Mouse (Mus musculus): ENCODE measurements around the gene Tank. TPM values are rescaled to one million over a fixed set of nuclear protein-coding genes. Genes with fewer than 3 reads are reported as not detected.

The Tank gene
- polyA plus RNA-seq, 1 experiment = 2.5 TPM

DNA sequence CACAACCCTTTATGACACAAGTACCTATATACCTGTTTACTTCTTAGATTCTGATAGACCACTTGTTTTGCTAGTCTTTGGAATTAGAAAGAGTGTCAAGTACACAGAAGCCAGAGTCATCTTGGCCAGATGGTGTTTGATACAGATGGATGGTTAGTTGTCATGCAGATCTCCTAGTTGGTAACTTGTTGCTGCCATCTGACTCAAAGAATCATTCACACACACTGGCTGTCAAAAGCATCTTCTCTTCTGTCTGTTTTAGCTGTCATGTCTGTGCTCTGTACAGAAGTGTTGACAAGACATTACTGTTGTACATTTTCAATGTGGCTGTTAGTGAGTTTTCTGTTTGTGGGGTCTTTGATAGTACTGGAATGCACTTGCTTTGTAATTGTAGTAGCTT, 45.6 kb downstream of the Tank start:
- Histone ChIP-seq H3K4me1 (ENCODE audit: control insufficient read depth, insufficient read depth, insufficient read length, low read length) (no peaks in the 10 kb centered on the region), H3K27me3 (ENCODE audit: control insufficient read depth, insufficient read depth, low read length) (no peaks in the 10 kb centered on the region), H3K36me3 (ENCODE audit: control insufficient read depth, insufficient read depth, low read length) (peaks cover 33% of the 10 kb centered on the region), H3K4me3 (ENCODE audit: low read depth, low read length) (no peak overlapping the region), H3K27ac (ENCODE audit: insufficient read depth, low read depth, low read length) (no peak overlapping the region)
- TF ChIP-seq POLR2A (IDR thresholded peaks at IDR 0.05; ENCODE audit: low read depth, low read length) (no peak), CTCF (IDR thresholded peaks at IDR 0.05; ENCODE audit: extremely low read depth, insufficient read length, insufficient replicate concordance, low read depth, low read length) (no peak)

DNA sequence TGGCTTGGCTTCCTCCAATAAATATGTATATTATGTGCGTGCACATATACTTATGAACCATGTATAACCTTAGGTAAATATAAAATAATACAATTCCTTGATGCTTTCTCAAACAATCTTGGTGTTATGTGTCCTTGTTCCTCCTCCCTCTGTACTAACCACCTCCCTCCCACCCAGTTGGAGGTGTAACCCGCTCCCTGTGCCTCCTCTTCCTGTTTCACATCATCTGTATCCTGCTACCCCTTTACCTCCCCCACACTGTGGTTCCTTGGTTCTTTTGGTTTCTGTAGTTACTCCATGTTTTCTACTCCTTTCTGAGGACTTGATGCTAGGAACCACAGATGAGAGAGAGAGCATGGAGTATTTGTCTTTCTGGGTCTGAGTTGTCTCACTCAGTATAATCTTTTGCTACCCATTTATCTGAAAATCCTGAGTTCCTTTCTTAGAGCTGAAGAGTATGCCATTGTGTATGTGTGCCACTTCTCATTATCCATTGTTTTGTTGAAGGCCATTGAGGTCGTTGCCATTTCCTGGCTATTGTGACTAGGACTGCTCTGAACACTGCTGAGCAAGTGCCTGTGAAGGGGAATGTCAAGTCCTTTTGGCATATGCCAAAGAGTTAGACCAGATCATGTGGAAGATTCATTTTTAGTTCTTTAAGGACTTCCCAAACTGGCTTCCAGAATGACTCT, 52.6 kb downstream of the Tank start:
- Histone ChIP-seq H3K27me3 (ENCODE audit: control insufficient read depth, insufficient read depth, low read length) (no peaks in the 10 kb centered on the region), H3K27ac (ENCODE audit: insufficient read depth, low read depth, low read length) (no peak overlapping the region), H3K36me3 (ENCODE audit: control insufficient read depth, insufficient read depth, low read length) (peaks cover 40% of the 10 kb centered on the region), H3K4me1 (ENCODE audit: control insufficient read depth, insufficient read depth, insufficient read length, low read length) (no peaks in the 10 kb centered on the region), H3K4me3 (ENCODE audit: low read depth, low read length) (no peak overlapping the region)
- 81% methylated on average over 3 of the region's 3 CpGs for WGBS
- TF ChIP-seq CTCF (IDR thresholded peaks at IDR 0.05; ENCODE audit: extremely low read depth, insufficient read length, insufficient replicate concordance, low read depth, low read length) (no peak), POLR2A (IDR thresholded peaks at IDR 0.05; ENCODE audit: low read depth, low read length) (no peak)

DNA sequence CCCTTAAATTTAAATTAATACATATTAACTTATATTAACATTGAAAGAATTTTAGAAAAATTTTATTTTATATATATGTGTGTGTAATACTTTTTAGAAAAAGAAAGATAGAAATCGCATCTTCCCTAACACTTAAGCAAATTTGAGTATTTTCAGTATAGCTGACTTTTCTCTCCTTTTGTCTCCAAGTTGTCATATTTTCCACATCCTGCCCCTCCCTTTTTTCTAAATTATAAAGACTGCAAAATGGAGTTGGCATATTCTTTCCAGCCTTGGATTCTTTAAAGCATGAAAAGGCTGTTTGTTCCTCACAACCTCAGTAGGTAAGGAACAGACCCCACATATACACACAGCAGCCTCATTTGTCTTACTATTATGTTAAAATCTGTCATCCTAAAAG, 56.7 kb downstream of the Tank start:
- H3K4me1 ChIP-seq (ENCODE audit: control insufficient read depth, insufficient read depth, insufficient read length, low read length) = no peaks in the 10 kb centered on the region
- H3K27me3 ChIP-seq (ENCODE audit: control insufficient read depth, insufficient read depth, low read length) = no peaks in the 10 kb centered on the region
- WGBS = 97% methylated on average over 1 of the region's 1 CpGs
- TF ChIP-seq POLR2A (IDR thresholded peaks at IDR 0.05; ENCODE audit: low read depth, low read length) (no peak), CTCF (IDR thresholded peaks at IDR 0.05; ENCODE audit: extremely low read depth, insufficient read length, insufficient replicate concordance, low read depth, low read length) (no peak)
- peaks cover 25% of the 10 kb centered on the region for H3K36me3 ChIP-seq (ENCODE audit: control insufficient read depth, insufficient read depth, low read length)
- H3K27ac ChIP-seq (ENCODE audit: insufficient read depth, low read depth, low read length) = no peak overlapping the region
- H3K4me3 ChIP-seq (ENCODE audit: low read depth, low read length) = no peak overlapping the region

DNA sequence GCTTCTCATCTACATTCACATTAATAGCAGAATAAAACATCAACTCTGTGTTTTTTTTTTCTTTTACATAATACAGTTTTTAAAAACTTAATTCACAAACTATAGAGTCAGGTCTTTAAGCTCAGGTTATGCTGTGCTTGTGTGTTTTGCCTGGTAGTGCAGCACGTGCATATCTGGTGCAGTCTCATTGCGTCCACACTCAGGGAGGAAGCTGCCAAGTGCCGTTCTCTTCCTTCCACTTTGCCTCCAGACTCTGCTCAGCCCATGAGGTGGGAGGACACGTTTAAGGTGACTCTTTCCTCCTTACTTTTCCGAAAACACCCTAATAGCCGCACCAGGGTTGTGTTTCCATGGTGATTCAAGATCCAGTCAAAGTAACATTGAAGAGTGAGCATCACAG, 59.8 kb downstream of the Tank start:
- TF ChIP-seq CTCF (IDR thresholded peaks at IDR 0.05; ENCODE audit: extremely low read depth, insufficient read length, insufficient replicate concordance, low read depth, low read length) (no peak), POLR2A (IDR thresholded peaks at IDR 0.05; ENCODE audit: low read depth, low read length) (no peak)
- Histone ChIP-seq H3K27ac (ENCODE audit: insufficient read depth, low read depth, low read length) (no peak overlapping the region), H3K4me3 (ENCODE audit: low read depth, low read length) (no peak overlapping the region), H3K4me1 (ENCODE audit: control insufficient read depth, insufficient read depth, insufficient read length, low read length) (no peaks in the 10 kb centered on the region), H3K27me3 (ENCODE audit: control insufficient read depth, insufficient read depth, low read length) (no peaks in the 10 kb centered on the region), H3K36me3 (ENCODE audit: control insufficient read depth, insufficient read depth, low read length) (peaks cover 10% of the 10 kb centered on the region)
- 85% methylated on average over 6 of the region's 6 CpGs for WGBS

DNA sequence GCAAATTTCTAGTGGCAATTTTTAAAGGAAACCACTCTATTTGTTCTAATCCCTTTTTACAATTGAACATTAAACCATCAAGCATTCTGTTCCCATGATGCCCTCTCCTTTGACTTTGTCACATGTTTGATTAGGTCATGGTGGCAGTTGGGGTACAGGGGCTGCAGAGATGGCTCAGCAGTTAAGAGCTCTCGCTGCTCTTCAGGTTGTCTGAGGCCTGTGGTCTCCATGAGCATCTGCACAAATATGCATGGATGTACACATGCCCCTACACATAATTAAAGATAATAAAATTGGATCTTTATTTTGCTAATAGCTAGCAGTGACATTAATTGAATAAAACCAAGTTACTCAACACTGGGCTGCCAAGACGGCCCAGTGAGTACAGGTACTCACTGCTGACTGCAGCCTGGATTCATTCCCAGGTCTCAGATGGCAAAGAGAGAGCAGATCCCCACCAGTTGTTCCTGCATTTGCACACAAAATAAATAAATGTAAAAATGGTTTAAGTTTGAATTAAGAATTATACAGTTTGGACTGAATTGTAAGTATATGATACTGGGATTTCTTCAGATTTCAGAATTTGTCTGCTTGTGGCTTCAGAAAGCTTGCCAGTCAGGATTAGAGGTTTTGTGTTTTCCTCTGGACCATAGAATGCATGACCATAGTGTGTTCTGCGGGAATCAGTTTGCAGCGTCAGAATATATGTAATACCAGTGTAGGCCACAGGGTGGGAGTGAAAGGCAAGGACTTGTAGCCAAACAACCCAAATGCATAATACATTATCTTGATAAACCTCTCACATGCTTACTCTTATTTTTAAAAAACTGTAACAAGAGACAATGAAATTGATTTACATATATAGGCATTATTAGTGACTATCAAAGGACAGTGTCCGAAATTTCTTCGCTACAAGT, 64.3 kb downstream of the Tank start:
- H3K27me3 ChIP-seq (ENCODE audit: control insufficient read depth, insufficient read depth, low read length) = no peaks in the 10 kb centered on the region
- no peak overlapping the region for H3K4me3 ChIP-seq (ENCODE audit: low read depth, low read length)
- WGBS = 65% methylated on average over 6 of the region's 6 CpGs
- H3K36me3 ChIP-seq (ENCODE audit: control insufficient read depth, insufficient read depth, low read length) = peaks cover 19% of the 10 kb centered on the region
- H3K4me1 ChIP-seq (ENCODE audit: control insufficient read depth, insufficient read depth, insufficient read length, low read length) = no peaks in the 10 kb centered on the region
- H3K27ac ChIP-seq (ENCODE audit: insufficient read depth, low read depth, low read length) = no peak overlapping the region
- TF ChIP-seq POLR2A (IDR thresholded peaks at IDR 0.05; ENCODE audit: low read depth, low read length) (no peak), CTCF (IDR thresholded peaks at IDR 0.05; ENCODE audit: extremely low read depth, insufficient read length, insufficient replicate concordance, low read depth, low read length) (no peak)

DNA sequence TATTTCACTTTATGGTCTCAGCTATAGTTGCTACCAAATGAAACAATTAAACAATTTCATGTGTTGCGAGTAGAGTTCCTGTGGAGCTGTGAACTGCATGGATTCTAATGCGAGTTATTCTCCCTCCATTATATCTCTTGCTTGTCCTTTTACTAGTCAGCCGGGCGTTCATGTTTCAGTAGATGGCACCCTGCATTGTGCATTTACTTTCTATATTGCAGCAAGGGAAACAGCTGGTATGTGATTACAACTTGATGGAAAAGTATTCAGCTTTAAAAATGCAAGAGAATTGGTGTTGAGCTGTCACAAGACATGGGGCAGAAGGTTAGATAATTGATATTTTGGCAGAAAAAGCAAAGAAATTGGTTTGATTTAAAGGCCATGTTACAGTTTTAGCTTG, 72.8 kb downstream of the Tank start:
- Histone ChIP-seq H3K27me3 (ENCODE audit: control insufficient read depth, insufficient read depth, low read length) (no peaks in the 10 kb centered on the region), H3K36me3 (ENCODE audit: control insufficient read depth, insufficient read depth, low read length) (peaks cover 31% of the 10 kb centered on the region), H3K27ac (ENCODE audit: insufficient read depth, low read depth, low read length) (no peak overlapping the region), H3K4me1 (ENCODE audit: control insufficient read depth, insufficient read depth, insufficient read length, low read length) (peaks cover 6% of the 10 kb centered on the region), H3K4me3 (ENCODE audit: low read depth, low read length) (no peak overlapping the region)
- TF ChIP-seq POLR2A (IDR thresholded peaks at IDR 0.05; ENCODE audit: low read depth, low read length) (no peak), CTCF (IDR thresholded peaks at IDR 0.05; ENCODE audit: extremely low read depth, insufficient read length, insufficient replicate concordance, low read depth, low read length) (no peak)
- 89% methylated on average over 4 of the region's 4 CpGs for WGBS

DNA sequence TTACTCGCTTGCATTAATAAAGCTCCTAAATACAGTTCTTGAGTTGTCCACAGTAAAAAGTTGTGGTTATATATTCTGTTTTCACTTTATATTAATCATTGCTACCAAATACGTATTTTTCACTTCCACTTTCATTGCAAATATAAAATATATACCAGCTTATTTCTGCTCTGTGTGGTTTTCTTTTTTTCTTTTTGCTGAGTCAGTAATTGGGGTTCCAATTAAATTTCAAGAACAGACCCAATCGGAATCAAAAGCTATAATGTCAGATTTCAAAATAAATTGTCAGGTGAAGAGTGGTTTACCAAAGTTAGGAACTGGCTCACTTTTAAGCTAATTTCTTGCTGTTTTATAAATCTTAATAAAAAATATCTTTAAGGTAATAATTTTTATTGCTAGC, 73.3 kb downstream of the Tank start:
- Histone ChIP-seq H3K4me3 (ENCODE audit: low read depth, low read length) (no peak overlapping the region), H3K27me3 (ENCODE audit: control insufficient read depth, insufficient read depth, low read length) (no peaks in the 10 kb centered on the region), H3K27ac (ENCODE audit: insufficient read depth, low read depth, low read length) (no peak overlapping the region), H3K36me3 (ENCODE audit: control insufficient read depth, insufficient read depth, low read length) (peaks cover 27% of the 10 kb centered on the region), H3K4me1 (ENCODE audit: control insufficient read depth, insufficient read depth, insufficient read length, low read length) (peaks cover 7% of the 10 kb centered on the region)
- TF ChIP-seq POLR2A (IDR thresholded peaks at IDR 0.05; ENCODE audit: low read depth, low read length) (no peak), CTCF (IDR thresholded peaks at IDR 0.05; ENCODE audit: extremely low read depth, insufficient read length, insufficient replicate concordance, low read depth, low read length) (no peak)
- 90% methylated on average over 3 of the region's 3 CpGs for WGBS
